Mouse (Mus musculus): Measurements from ENCODE around the gene Plcb4.

GRCm38 (mm10) chr2:135716180-135716579, 57.4 kb downstream of the Plcb4 start:
- no peak for TF ChIP-seq CTCF (IDR thresholded peaks at IDR 0.05; ENCODE audit: insufficient read depth, low read length)
- TF ChIP-seq POLR2A (IDR thresholded peaks at IDR 0.05; ENCODE audit: borderline replicate concordance, extremely low read depth, low read depth, low read length): no peak
